Mouse (Mus musculus) left cerebral cortex, postnatal 25 days (tissue): ENCODE data around the gene Hsp90b1. TPM values are rescaled to one million over a fixed set of nuclear protein-coding genes. Genes with fewer than 3 reads are reported as not detected.
"Not testable (repeated sequence)": the region's sequence is repeated elsewhere in the genome, so short reads cannot be mapped to it uniquely, and the experiment has no call there.

ENCODE experiments used
- DNase-seq, 2 experiments: peaks; one replicate each; pipeline ENCODE4 v3.0.0; 2022; ENCODE audit warnings: low spot score in 2 of 2, mixed read lengths in 1 of 2
- intact Hi-C: fragments of 180-260 bp; cut with DNase I; formaldehyde crosslinking; loops from one replicate; pipeline ENCODE4 v1.15.1; 2025
- microRNA-seq, 2 experiments: library from miRNA; unstranded; fragments of <30 nt; microRNA quantifications; one replicate each; pipeline ENCODE4 v1.2.0; 2022
- total RNA-seq, 2 experiments: library from RNA; stranded (reverse); gene quantifications; 2 replicates each; pipeline ENCODE4 v1.2.3; 2021

The Hsp90b1 gene
- total RNA-seq, 2 experiments from 2014 or later = 360 to 377 TPM

- intact Hi-C loops = loop anchor here (2.0 kb wide), 1 partner anchor 19 kb away; the partner anchor contains the start of genes Hsp90b1 and Ttc41
- peak; percentile 77 to 83 for DNase-seq
Observed at GRCm38 (mm10) chr10:86685179-86686016, 19.9 kb downstream of the Hsp90b1 start.

- intact Hi-C loops = loop anchor here (2.0 kb wide), 1 partner anchor 20 kb away; the partner anchor contains the start of genes Hsp90b1 and Ttc41
- DNase-seq = not testable (repeated sequence)
Observed at GRCm38 (mm10) chr10:86684797-86685178, 20.5 kb downstream of the Hsp90b1 start.

GRCm38 (mm10) chr10:86670550-86670949 lies 34.8 kb downstream of the Hsp90b1 start:
- DNase-seq, intact Hi-C loops: not testable (repeated sequence)

Small RNA genes within 50 kb of the gene (microRNA-seq; reads per million reads assigned to microRNA genes)
- 0 to 0.74 reads per million in 2 experiments for gene Gm25745

Other genes starting within 250 kb of the Hsp90b1 start
- gene Syn3, start 206.6 kb downstream of the Hsp90b1 start, total RNA-seq = 10 to 100 TPM; 26.1 to 31.8 TPM
- gene Ttc41, start 302 bp upstream of the Hsp90b1 start, total RNA-seq = 1 to 10 TPM; 1.2 to 1.7 TPM
- 10 to 100 TPM; 21.2 to 29.7 TPM for gene Gm49358, start 58.5 kb upstream of the Hsp90b1 start, total RNA-seq
- 10 to 100 TPM; 81.0 to 81.1 TPM for gene Nt5dc3, start 73.5 kb upstream of the Hsp90b1 start, total RNA-seq